Mouse (Mus musculus) erythroblast, embryonic 14.5 days (primary cell): Measurements from ENCODE around the gene Bin2.

ENCODE experiments used
- GATA1 ChIP-seq: IDR thresholded peaks from 2 replicates; pipeline ENCODE4 v1.6.1; 2012; ENCODE audit warnings: low read length, inconsistent platforms, mixed read lengths
- TAL1 ChIP-seq: IDR thresholded peaks from 3 replicates; pipeline ENCODE4 v1.6.1; 2012; ENCODE audit warnings: low read length, inconsistent platforms, mixed read lengths

GRCm38 (mm10) chr15:100641226-100641810 lies 28.0 kb downstream of the Bin2 start:
- no peak for TF ChIP-seq GATA1
- TF ChIP-seq TAL1 = no peak
